Mouse (Mus musculus): ENCODE measurements around the gene Usp34.

DNA sequence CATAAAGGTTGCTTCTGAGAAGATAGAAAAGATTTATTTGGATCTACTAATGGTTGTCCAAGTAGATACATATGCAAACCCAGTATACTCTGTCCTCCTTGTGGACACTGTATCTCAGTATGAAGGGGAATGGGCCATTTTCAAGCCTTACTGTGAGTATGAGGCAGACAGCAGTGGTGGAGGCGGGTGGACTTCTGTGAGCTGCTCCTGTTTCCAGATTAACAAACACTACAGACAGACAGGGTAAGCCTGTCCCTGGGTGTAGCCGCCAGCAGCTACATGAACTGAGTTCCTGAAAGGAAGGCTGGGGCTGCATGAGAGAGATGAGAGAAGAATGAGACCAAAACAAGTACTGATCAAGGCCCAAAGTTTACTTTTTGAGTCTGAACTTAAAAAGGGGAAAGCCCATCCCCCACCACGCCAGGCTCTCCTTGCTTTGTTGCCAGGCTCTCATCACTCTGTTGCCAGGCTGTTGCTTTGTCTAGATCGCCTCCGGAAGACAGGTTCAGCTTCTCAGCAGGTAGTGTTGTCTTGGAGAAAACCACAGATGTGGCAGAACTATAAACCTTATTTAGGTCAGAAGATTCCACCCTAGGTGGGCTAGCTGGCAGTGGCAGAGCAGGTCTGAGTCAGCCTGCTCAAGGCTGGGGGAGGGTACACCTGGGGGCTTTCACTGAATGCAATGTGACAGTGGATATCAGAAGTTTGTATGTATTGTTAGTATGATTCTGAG, 213.9 kb downstream of the Usp34 start, which contains the start of gene 1700093K21Rik:
- TF ChIP-seq GATA1 (IDR thresholded peaks at IDR 0.05; ENCODE audit: borderline replicate concordance, low read length) (no peak), FLI1 (IDR thresholded peaks at IDR 0.05; ENCODE audit: low read length) (no peak)
